Mouse (Mus musculus): ENCODE data around the gene Rhot2.

DNA sequence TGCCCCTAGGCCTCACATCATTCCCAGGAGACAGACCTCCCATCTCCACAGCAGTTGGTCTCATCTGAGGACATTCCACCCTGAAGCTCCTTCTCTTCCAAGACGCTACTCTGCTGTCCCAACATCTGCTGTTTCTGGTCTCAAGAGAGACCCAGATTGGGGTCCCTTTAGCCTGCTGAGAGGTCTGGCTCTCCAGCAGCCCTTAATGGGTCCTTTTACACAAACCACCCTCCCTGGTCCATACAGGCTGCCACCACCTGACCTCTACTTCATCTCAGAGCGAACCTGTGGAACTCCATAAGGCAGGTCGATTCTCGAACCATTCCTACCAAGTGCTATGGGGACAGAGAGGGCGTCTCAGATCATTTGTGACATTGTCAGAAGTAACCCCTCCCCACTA is 36.6 kb downstream of the Rhot2 start:
- TF ChIP-seq USF1 (IDR thresholded peaks at IDR 0.05; ENCODE audit: low read depth) (no peak), CTCF (IDR thresholded peaks at IDR 0.05; ENCODE audit: control insufficient read depth, insufficient read depth, insufficient read length) (no peak), MYOD1 (IDR thresholded peaks at IDR 0.05; ENCODE audit: control insufficient read depth, insufficient read length, low read depth) (no peak), MYOG (IDR thresholded peaks at IDR 0.05; ENCODE audit: control insufficient read depth, extremely low read depth, insufficient read length) (no peak), MAX (IDR thresholded peaks at IDR 0.05) (no peak), FOSL1 (IDR thresholded peaks at IDR 0.05; ENCODE audit: insufficient read depth, low read length, poor library complexity, severe bottlenecking) (no peak), CEBPB (IDR thresholded peaks at IDR 0.05; ENCODE audit: low read depth) (no peak)
